ENCODE assay signal across 12 mouse cellular contexts in the genomic region with DNA sequence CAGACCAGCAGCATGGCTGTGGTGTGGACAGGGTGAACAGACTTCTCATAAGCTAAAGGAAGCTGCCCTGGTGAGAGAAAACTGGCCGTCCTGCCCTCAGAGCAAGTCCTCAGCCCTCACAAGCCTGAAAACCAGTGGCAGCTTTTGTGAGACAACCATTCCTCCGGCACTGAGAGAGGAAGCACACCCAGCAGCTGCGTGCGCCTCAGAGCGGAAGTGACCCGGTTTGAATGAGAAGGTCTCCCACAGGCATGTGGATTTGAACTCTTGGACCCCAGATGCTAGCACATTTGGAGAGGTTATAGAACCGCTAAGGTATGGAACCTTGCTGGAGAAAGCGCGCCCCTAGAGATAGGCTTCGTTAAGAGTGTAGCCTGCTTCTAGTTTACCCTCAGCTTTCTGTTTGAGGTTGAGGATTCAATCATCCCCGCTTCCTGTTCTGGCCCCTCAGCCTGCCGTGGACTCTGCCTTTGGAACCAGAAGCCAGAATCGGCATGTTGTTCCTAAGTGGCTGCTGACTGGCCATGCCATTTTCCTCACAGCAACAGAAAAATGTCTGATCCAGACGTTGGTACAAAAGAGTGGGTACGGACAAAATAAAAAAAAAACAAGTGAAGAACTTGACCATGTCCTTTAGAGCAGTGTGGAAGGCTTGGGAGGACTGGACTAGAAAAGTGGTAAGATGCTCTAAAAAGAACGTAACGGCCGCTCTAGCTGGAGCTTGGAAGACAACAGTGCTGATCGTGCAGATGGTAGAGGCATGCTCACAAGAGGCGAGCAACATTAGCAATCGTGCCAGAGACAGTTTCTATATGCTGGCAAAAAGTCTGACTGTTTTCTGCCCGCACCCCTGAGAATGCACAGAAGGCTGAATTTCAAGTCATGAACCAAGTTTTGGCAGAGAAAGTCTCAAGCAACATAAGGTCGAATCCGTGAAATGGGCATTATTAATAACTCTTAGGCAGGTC. TPM values are rescaled to one million over a fixed set of nuclear protein-coding genes. Genes with fewer than 3 reads are reported as not detected.
DNase-seq lines count a peak whose midpoint lies in the region; ATAC-seq and TF ChIP-seq lines count a peak whose summit lies in the region.
"Had no signal": no experiment of that assay in that cellular context is flagged by ENCODE, and none has a peak within 500 bp of the region (broad histone marks: within the 10 kb centered on the region; RNA-seq: fewer than 3 reads in every experiment).

No protein-coding gene starts in this region.

- H3K4me3 ChIP-seq in testis, adult 2 months (ENCODE audit: control insufficient read depth, low read depth, low read length): peak overlapping the region; percentile 16
- no peak overlapping the region for H3K4me3 ChIP-seq in kidney, embryonic 15.5 days (replicated peaks)
- H3K4me3 ChIP-seq: embryonic facial prominence, embryonic 15.5 days; myocyte had no signal

- H3K27ac ChIP-seq in testis, adult 2 months (ENCODE audit: control insufficient read depth, insufficient read depth, low read depth, low read length): 0 out of 2 replicates have a peak overlapping the region, but pooled peaks have one; percentile 26
- H3K27ac ChIP-seq in kidney, embryonic 15.5 days: no peak overlapping the region
- H3K27ac ChIP-seq: embryonic facial prominence, embryonic 15.5 days had no signal

- H3K4me2 ChIP-seq in kidney, embryonic 15.5 days: no peak overlapping the region
- H3K4me2 ChIP-seq: embryonic facial prominence, embryonic 15.5 days had no signal

- no peak for TF ChIP-seq CTCF in testis, adult 2 months (IDR thresholded peaks at IDR 0.05; ENCODE audit: control insufficient read depth, insufficient read depth, insufficient replicate concordance, low read depth, low read length)

- intact Hi-C loops in gastrocnemius, postnatal 14 days (cut with DNase I; ENCODE audit: low total_unique reads): loop anchor here (5.0 kb wide), 1 partner anchor 258 kb away; no protein-coding TSS in a partner anchor

- no peak overlapping the region for H3K9ac ChIP-seq in kidney, embryonic 15.5 days
- H3K9ac ChIP-seq: embryonic facial prominence, embryonic 15.5 days had no signal

- no peaks in the 10 kb centered on the region for H3K9me3 ChIP-seq in kidney, embryonic 15.5 days (replicated peaks)
- H3K9me3 ChIP-seq: embryonic facial prominence, embryonic 15.5 days had no signal

- no peaks in the 10 kb centered on the region for H3K36me3 ChIP-seq in testis, adult 2 months (ENCODE audit: control insufficient read depth, insufficient read depth, low read length)
- no peaks in the 10 kb centered on the region for H3K36me3 ChIP-seq in kidney, embryonic 15.5 days
- H3K36me3 ChIP-seq: embryonic facial prominence, embryonic 15.5 days had no signal

- H3K27me3 ChIP-seq in testis, adult 2 months (ENCODE audit: control insufficient read depth, insufficient read depth, low read length): no peaks in the 10 kb centered on the region
- H3K27me3 ChIP-seq in kidney, embryonic 15.5 days: peaks cover 15% of the 10 kb centered on the region; the same call in 1 of the 2 replicates

- peak; percentile 34; the same call in 1 of the 2 replicates for ATAC-seq in neutrophil, adult 5-6 weeks (ENCODE audit: extremely low read depth, insufficient number of reproducible peaks, low FRiP score, poor library complexity, severe bottlenecking)
- no peak for ATAC-seq in kidney, embryonic 15.5 days (replicated peaks; ENCODE audit: low FRiP score)

- DNase-seq in gastrocnemius, postnatal 14 days: peak; percentile 17
- no peak for DNase-seq in gastrocnemius, adult 8-10 months (ENCODE audit: low spot score in 2 of 2)
- DNase-seq in testis, postnatal 14 days (ENCODE audit: low spot score): no peak
- DNase-seq in c-Kit-positive CD71-positive TER-119-positive erythroid progenitor cells, embryonic 14.5 days (ENCODE audit: low spot score): no peak
- no peak for DNase-seq in left cerebral cortex, adult 11 months (ENCODE audit: low spot score)
- DNase-seq: cerebellum, adult 2 months; kidney, postnatal 14 days had no signal

- peaks cover 8% of the 10 kb centered on the region; the same call in 1 of the 2 replicates for H3K4me1 ChIP-seq in testis, adult 2 months (ENCODE audit: control insufficient read depth, insufficient read depth, low read length)
- H3K4me1 ChIP-seq in kidney, embryonic 15.5 days: 0 out of 2 replicates have a peak, but pooled peaks cover 5% of the 10 kb centered on the region

- 75% methylated on average over 24 of the region's 24 CpGs for WGBS in kidney, embryonic 15.5 days

- no peak for TF ChIP-seq POLR2A in testis, adult 2 months (IDR thresholded peaks at IDR 0.05; ENCODE audit: control insufficient read depth, low read depth, low read length)

RNA-seq across cellular contexts. Expression of a gene that starts 24.8 kb away (rescaled TPM):
- 1 to 10 TPM; 9.5 to 9.8 TPM for total RNA-seq in gastrocnemius, postnatal 14 days (2021)
- total RNA-seq in gastrocnemius, adult 8-10 months (2022): 10 to 100 TPM; 10.4 to 10.9 (median 10.6) TPM
- 3.9 and 4.0 TPM in 2 replicates for polyA plus RNA-seq in testis, adult 2 months (2012; rRNA removed)
- 47.8 and 49.7 TPM in 2 replicates for total RNA-seq in neutrophil, adult 5-6 weeks (2017)
- 14.4 and 15.7 TPM in 2 replicates for polyA plus RNA-seq in kidney, embryonic 15.5 days (2015; fragmentation: Nextera tagmentation; extraction: Ambion mirVana)
